In genomic region chr4:127311561-127311960, GRCm38 (mm10) we compare ENCODE assay signal across 19 mouse cellular contexts. TPM values are rescaled to one million over a fixed set of nuclear protein-coding genes. Genes with fewer than 3 reads are reported as not detected.
DNase-seq lines count a peak whose midpoint lies in the region; ATAC-seq and TF ChIP-seq lines count a peak whose summit lies in the region.
"Had no signal": no experiment of that assay in that cellular context is flagged by ENCODE, and none has a peak within 500 bp of the region (broad histone marks: within the 10 kb centered on the region; RNA-seq: fewer than 3 reads in every experiment).

No protein-coding gene starts in this region.

- H3K36me3 ChIP-seq in heart, postnatal 0 days (replicated peaks; ENCODE audit: control insufficient read depth, insufficient read depth, low read length), result no peaks in the 10 kb centered on the region
- H3K36me3 ChIP-seq in lung, embryonic 14.5 days (ENCODE audit: insufficient read depth), result no peaks in the 10 kb centered on the region
- H3K36me3 ChIP-seq: limb, embryonic 12.5 days; liver, embryonic 15.5 days had no signal

- no peaks in the 10 kb centered on the region for H3K4me1 ChIP-seq in heart, postnatal 0 days (ENCODE audit: control insufficient read depth, insufficient read depth)
- H3K4me1 ChIP-seq in lung, embryonic 14.5 days (ENCODE audit: insufficient read depth), result no peaks in the 10 kb centered on the region
- H3K4me1 ChIP-seq: liver, embryonic 15.5 days had no signal

- H3K4me3 ChIP-seq in gastrocnemius, adult 2 months, result peak overlapping the region; percentile 72
- H3K4me3 ChIP-seq in heart, postnatal 0 days (ENCODE audit: low read depth, low read length), result peak overlapping the region; percentile 62
- 0 out of 2 replicates have a peak overlapping the region, but pooled peaks have one; percentile 12 for H3K4me3 ChIP-seq in lung, embryonic 14.5 days (ENCODE audit: low read depth, low read length)
- H3K4me3 ChIP-seq: left cerebral cortex, adult 2 months; limb, embryonic 12.5 days; liver, embryonic 15.5 days had no signal

- ATAC-seq in heart, postnatal 0 days (ENCODE audit: insufficient read depth, low read depth), result no peak
- ATAC-seq in lung, embryonic 14.5 days (ENCODE audit: insufficient read depth), result no peak
- ATAC-seq: activated CD4-positive, CD25-positive, alpha-beta regulatory T cell, adult 4 months; forebrain, embryonic 14.5 days; intestine, embryonic 16.5 days had no signal

- no peak for DNase-seq in gastrocnemius, adult 2 months
- DNase-seq in gastrocnemius, postnatal 4 days (ENCODE audit: low spot score in 2 of 2), result no peak
- no peak for DNase-seq in heart, postnatal 0 days (ENCODE audit: low spot score)
- no peak for DNase-seq in heart, postnatal 36 days
- DNase-seq in lung, embryonic 14.5 days, result no peak
- no peak for DNase-seq in lung, postnatal 25 days (ENCODE audit: low spot score)
- DNase-seq in cerebellum, postnatal 10 days, result peak; percentile 25 to 38
- DNase-seq in layer of hippocampus, adult 18-20 months (ENCODE audit: low spot score in 2 of 2), result no peak
- DNase-seq: adrenal gland, postnatal 25 days; retina, postnatal 1 day; thymus, adult 18-20 months had no signal

- no peak for TF ChIP-seq CTCF in gastrocnemius, adult 2 months (IDR thresholded peaks at IDR 0.05)
- TF ChIP-seq CTCF in heart, postnatal 0 days (IDR thresholded peaks at IDR 0.05; ENCODE audit: low read depth), result no peak
- TF ChIP-seq CTCF in lung, embryonic 14.5 days (IDR thresholded peaks at IDR 0.05; ENCODE audit: low read depth), result no peak

- H3K27ac ChIP-seq in gastrocnemius, adult 2 months, result peak overlapping the region; percentile 79
- H3K27ac ChIP-seq in heart, postnatal 0 days (ENCODE audit: low read depth), result no peak overlapping the region
- no peak overlapping the region for H3K27ac ChIP-seq in lung, embryonic 14.5 days (ENCODE audit: low read depth)
- H3K27ac ChIP-seq: left cerebral cortex, adult 2 months; limb, embryonic 12.5 days; liver, embryonic 15.5 days had no signal

- TF ChIP-seq EP300 in heart, postnatal 0 days (IDR thresholded peaks at IDR 0.05; ENCODE audit: low read depth), result no peak

- whole genome bisulfite sequencing in heart, postnatal 0 days, result 47% methylated on average over 9 of the region's 9 CpGs
- 39% methylated on average over 9 of the region's 9 CpGs for WGBS in lung, embryonic 14.5 days

- 0 out of 2 replicates have a peak overlapping the region, but pooled peaks have one; percentile 19 for H3K9ac ChIP-seq in heart, postnatal 0 days (replicated peaks; ENCODE audit: low read depth, low read length)
- no peak overlapping the region for H3K9ac ChIP-seq in lung, embryonic 14.5 days
- H3K9ac ChIP-seq: limb, embryonic 12.5 days; liver, embryonic 15.5 days had no signal

- H3K27me3 ChIP-seq in heart, postnatal 0 days (ENCODE audit: control insufficient read depth, insufficient read depth, low read length), result peaks cover 32% of the 10 kb centered on the region
- peaks cover 18% of the 10 kb centered on the region for H3K27me3 ChIP-seq in lung, embryonic 14.5 days (ENCODE audit: insufficient read depth, low read length)

- peak overlapping the region; percentile 92; the same call in 1 of the 2 replicates for H3K4me2 ChIP-seq in heart, postnatal 0 days (ENCODE audit: low read depth, low read length)
- peak overlapping the region; percentile 15; the same call in 1 of the 2 replicates for H3K4me2 ChIP-seq in lung, embryonic 14.5 days
- H3K4me2 ChIP-seq: limb, embryonic 12.5 days; liver, embryonic 15.5 days had no signal

- no peaks in the 10 kb centered on the region for H3K9me3 ChIP-seq in heart, postnatal 0 days (replicated peaks; ENCODE audit: control insufficient read depth, low read length)
- no peaks in the 10 kb centered on the region for H3K9me3 ChIP-seq in lung, embryonic 14.5 days (ENCODE audit: low read depth, low read length)
- H3K9me3 ChIP-seq: limb, embryonic 12.5 days; liver, embryonic 15.5 days had no signal

- intact Hi-C loops in gastrocnemius, adult 2 months (cut with DNase I), result no loop called here
- intact Hi-C loops in heart, postnatal 36 days (cut with DNase I), result no loop called here

RNA-seq across cellular contexts. Expression of gene Gja4, which starts 2.3 kb away (rescaled TPM):
- 1 to 10 TPM; 3.4 to 5.2 TPM for total RNA-seq in gastrocnemius, adult 2 months (2021)
- total RNA-seq in gastrocnemius, postnatal 4 days (2021), result 10 to 100 TPM; 18.2 to 19.5 TPM
- total RNA-seq in heart, postnatal 0 days (2014; rRNA removed; ENCODE audit: low replicate concordance), result 38.4 and 45.0 TPM in 2 replicates
- 20.7 and 23.4 TPM in 2 replicates for polyA plus RNA-seq in heart, postnatal 0 days (2015; fragmentation: Nextera tagmentation; extraction: Ambion mirVana)
- total RNA-seq in heart, postnatal 36 days (2021), result 10 to 100 TPM; 12.8 to 13.0 TPM
- polyA plus RNA-seq in lung, embryonic 14.5 days (2014; fragmentation: Nextera tagmentation; extraction: Ambion mirVana), result 24.0 and 26.1 TPM in 2 replicates
- total RNA-seq in layer of hippocampus, adult 18-20 months (2021), result 1 to 10 TPM; 1.5 to 1.7 TPM
- total RNA-seq: hematopoietic stem cell, adult 5-6 weeks; neutrophil, adult 5-6 weeks had no signal
- polyA plus RNA-seq: activated CD4-positive, CD25-positive, alpha-beta regulatory T cell, adult 4 months had no signal

RNA-seq across cellular contexts. Expression of gene Gjb3, which starts 19.1 kb away (rescaled TPM):
- total RNA-seq in gastrocnemius, adult 2 months (2021), result not detected
- total RNA-seq in gastrocnemius, postnatal 4 days (2021), result not detected
- total RNA-seq in heart, postnatal 0 days (2014; rRNA removed; ENCODE audit: low replicate concordance), result not detected in 2 replicates
- polyA plus RNA-seq in heart, postnatal 0 days (2015; fragmentation: Nextera tagmentation; extraction: Ambion mirVana), result 0.16 and 0.18 TPM in 2 replicates
- under 1 TPM in 1 of 2 experiments, not detected in 1; 0.25 TPM for total RNA-seq in heart, postnatal 36 days (2021)
- 0.86 and 1.1 TPM in 2 replicates for polyA plus RNA-seq in lung, embryonic 14.5 days (2014; fragmentation: Nextera tagmentation; extraction: Ambion mirVana)
- total RNA-seq in layer of hippocampus, adult 18-20 months (2021), result under 1 TPM; 0.18 to 0.25 TPM
- total RNA-seq: adrenal gland, postnatal 25 days; neutrophil, adult 5-6 weeks had no signal
- polyA plus RNA-seq: activated CD4-positive, CD25-positive, alpha-beta regulatory T cell, adult 4 months; forebrain, embryonic 14.5 days had no signal

RNA-seq across cellular contexts. Expression of gene Gjb4, which starts 42.3 kb away (rescaled TPM):
- total RNA-seq in gastrocnemius, adult 2 months (2021), result not detected
- not detected for total RNA-seq in gastrocnemius, postnatal 4 days (2021)
- not detected in 2 replicates for total RNA-seq in heart, postnatal 0 days (2014; rRNA removed; ENCODE audit: low replicate concordance)
- polyA plus RNA-seq in heart, postnatal 0 days (2015; fragmentation: Nextera tagmentation; extraction: Ambion mirVana), result not detected in 2 replicates
- not detected for total RNA-seq in heart, postnatal 36 days (2021)
- polyA plus RNA-seq in lung, embryonic 14.5 days (2014; fragmentation: Nextera tagmentation; extraction: Ambion mirVana), result 0.12 TPM in 1 of 2 replicates, not detected in the other
- total RNA-seq in layer of hippocampus, adult 18-20 months (2021), result not detected
- total RNA-seq: adrenal gland, postnatal 25 days; hematopoietic stem cell, adult 5-6 weeks; left cerebral cortex, adult 2 months; neutrophil, adult 5-6 weeks had no signal
- polyA plus RNA-seq: activated CD4-positive, CD25-positive, alpha-beta regulatory T cell, adult 4 months; forebrain, embryonic 14.5 days; limb, embryonic 12.5 days; liver, embryonic 15.5 days had no signal

RNA-seq across cellular contexts. Expression of gene Gjb5, which starts 46.4 kb away (rescaled TPM):
- not detected for total RNA-seq in gastrocnemius, adult 2 months (2021)
- total RNA-seq in gastrocnemius, postnatal 4 days (2021), result under 1 TPM; 0.70 to 0.88 TPM
- total RNA-seq in heart, postnatal 0 days (2014; rRNA removed; ENCODE audit: low replicate concordance), result 1.7 and 2.7 TPM in 2 replicates
- 0.51 and 0.63 TPM in 2 replicates for polyA plus RNA-seq in heart, postnatal 0 days (2015; fragmentation: Nextera tagmentation; extraction: Ambion mirVana)
- total RNA-seq in heart, postnatal 36 days (2021), result under 1 TPM; 0.24 to 0.61 TPM
- polyA plus RNA-seq in lung, embryonic 14.5 days (2014; fragmentation: Nextera tagmentation; extraction: Ambion mirVana), result 0.51 and 0.70 TPM in 2 replicates
- total RNA-seq in layer of hippocampus, adult 18-20 months (2021), result not detected
- total RNA-seq: adrenal gland, postnatal 25 days; hematopoietic stem cell, adult 5-6 weeks; neutrophil, adult 5-6 weeks had no signal
- polyA plus RNA-seq: activated CD4-positive, CD25-positive, alpha-beta regulatory T cell, adult 4 months had no signal

Comparison
In these comparisons a context has a peak if more than half of its experiments do, and no peak if none do; other contexts are left out.
1. DNase-seq: peak in cerebellum, postnatal 10 days (2 of 2); none in gastrocnemius, adult 2 months (single experiment), gastrocnemius, postnatal 4 days (0 of 2), heart, postnatal 0 days (single experiment), heart, postnatal 36 days (0 of 2), lung, embryonic 14.5 days (single experiment), lung, postnatal 25 days (single experiment) and layer of hippocampus, adult 18-20 months (0 of 2).
2. H3K4me3 ChIP-seq: peak in every context shown above with its lines; median percentile 72 in gastrocnemius, adult 2 months; 62 in heart, postnatal 0 days; 12 in lung, embryonic 14.5 days.